Mouse (Mus musculus) ES-E14 (cell line): ENCODE measurements around the gene Cebpzos. TPM values are rescaled to one million over a fixed set of nuclear protein-coding genes. Genes with fewer than 3 reads are reported as not detected.

Source experiments
- DNase-seq: peaks from one replicate; pipeline ENCODE4 v3.0.0-alpha.2; 2013; ENCODE audit warnings: low read depth, low spot score
- H3K27ac ChIP-seq: 2 replicates; pipeline ENCODE4 v1.5.1; 2012; ENCODE audit warnings: low read depth, mild to moderate bottlenecking, low read length, moderate library complexity, mixed read lengths; ENCODE audit not compliant: poor library complexity, insufficient read depth, severe bottlenecking
- H3K36me3 ChIP-seq: 2 replicates; pipeline ENCODE4 v1.6.1; 2012; ENCODE audit warnings: mild to moderate bottlenecking, low read length, moderate library complexity, mixed read lengths; ENCODE audit not compliant: control insufficient read depth, poor library complexity, insufficient read depth, severe bottlenecking
- H3K4me1 ChIP-seq, 2 experiments: fragments of 150-350 bp in 1 of 2; sonication (generic) in 1 of 2; 2 replicates each; pipeline ENCODE4 v1.6.1; 2012; ENCODE audit warnings: low read length in 2 of 2, mild to moderate bottlenecking in 1 of 2, mixed read lengths in 1 of 2; ENCODE audit not compliant: control insufficient read depth in 2 of 2, insufficient read depth in 2 of 2, poor library complexity in 1 of 2
- H3K4me3 ChIP-seq, 2 experiments: fragments of 150-350 bp in 1 of 2; sonication (generic) in 1 of 2; 2 replicates each; pipeline ENCODE4 v1.5.1; 2012; ENCODE audit warnings: low read length in 2 of 2, low read depth in 1 of 2, mild to moderate bottlenecking in 1 of 2, mixed read lengths in 1 of 2; ENCODE audit not compliant: insufficient read depth in 1 of 2, poor library complexity in 1 of 2, severe bottlenecking in 1 of 2
- H3K9ac ChIP-seq: 2 replicates; pipeline ENCODE4 v1.6.1; 2012; ENCODE audit warnings: low read depth, mild to moderate bottlenecking, low read length, mixed read lengths; ENCODE audit not compliant: poor library complexity, insufficient read depth, severe bottlenecking
- H3K9me3 ChIP-seq: fragments of 150-350 bp; sonication (generic); 2 replicates; pipeline ENCODE4 v1.6.1; 2012; ENCODE audit warnings: low read depth, mild to moderate bottlenecking, low read length; ENCODE audit not compliant: control insufficient read depth, insufficient read depth
- CHD2 ChIP-seq: IDR thresholded peaks from 2 replicates; pipeline ENCODE4 v1.6.1; 2014; ENCODE audit warnings: mild to moderate bottlenecking, low read depth, low read length, inconsistent platforms
- HCFC1 ChIP-seq: IDR thresholded peaks from 2 replicates; pipeline ENCODE4 v1.6.1; 2012; ENCODE audit warnings: low read length, inconsistent platforms, borderline replicate concordance; ENCODE audit not compliant: insufficient read depth
- MAFK ChIP-seq: IDR thresholded peaks from 2 replicates; pipeline ENCODE4 v1.6.1; 2014; ENCODE audit warnings: mild to moderate bottlenecking, low read depth, low read length, inconsistent platforms; ENCODE audit not compliant: insufficient read depth
- ZC3H11A ChIP-seq: IDR thresholded peaks from 2 replicates; pipeline ENCODE4 v1.6.1; 2012; ENCODE audit warnings: low read depth, mild to moderate bottlenecking, inconsistent platforms, low read length, borderline replicate concordance
- ZNF384 ChIP-seq: IDR thresholded peaks from 2 replicates; pipeline ENCODE4 v1.6.1; 2012; ENCODE audit warnings: low read depth, low read length, inconsistent platforms
- in situ Hi-C, 2 experiments: fragments of 600-800 bp; cut with MboI; formaldehyde crosslinking; loops; one replicate each; pipeline ENCODE4 v1.15.1; 2025; ENCODE audit warnings: low sequenced_read_pairs in 2 of 2, inconsistent platforms in 1 of 2; ENCODE audit not compliant: unreplicated experiment in 2 of 2
- total RNA-seq: library from RNA; depleted of rRNA; stranded (reverse); fragments of 300-350 nt; gene quantifications from 2 replicates; pipeline ENCODE4 v1.2.3, GENCODE M21; 2012

The Cebpzos gene
- total RNA-seq, 1 experiment: 48.6 TPM

- Histone ChIP-seq H3K9ac (peak overlapping the region; percentile 56), H3K4me1 (peaks cover 0 to 2% of the 10 kb centered on the region in 2 experiments; a peak in 1 of 4 replicates), H3K9me3 (no peaks in the 10 kb centered on the region), H3K4me3 (peak overlapping the region; percentile 92 to 93), H3K27ac (no peak overlapping the region), H3K36me3 (peaks cover 18% of the 10 kb centered on the region)
- in situ Hi-C loops: no loop called here
- DNase-seq: no peak
- TF ChIP-seq MAFK (no peak), CHD2 (no peak), ZC3H11A (no peak), ZNF384 (no peak), HCFC1 (no peak)
Measured at GRCm38 (mm10) chr17:78937229-78937853, 21.0 kb downstream of the Cebpzos start.

GRCm38 (mm10) chr17:78938927-78939326 lies 22.6 kb downstream of the Cebpzos start:
- TF ChIP-seq ZNF384 (no peak), HCFC1 (no peak), CHD2 (no peak), MAFK (no peak), ZC3H11A (no peak)
- in situ Hi-C loops: no loop called here
- no peaks in the 10 kb centered on the region for H3K9me3 ChIP-seq
- H3K4me1 ChIP-seq: peaks cover 0 to 2% of the 10 kb centered on the region in 2 experiments; a peak in 1 of 4 replicates
- H3K36me3 ChIP-seq: peaks cover 10% of the 10 kb centered on the region
- H3K27ac ChIP-seq: no peak overlapping the region
- no peak overlapping the region for H3K9ac ChIP-seq
- no peak overlapping the region for H3K4me3 ChIP-seq
- DNase-seq: no peak

- Histone ChIP-seq H3K27ac (no peak overlapping the region), H3K9me3 (no peaks in the 10 kb centered on the region), H3K4me1 (no peaks in the 10 kb centered on the region), H3K36me3 (peaks cover 2% of the 10 kb centered on the region; the same call in 1 of the 2 replicates), H3K9ac (no peak overlapping the region), H3K4me3 (no peak overlapping the region)
- in situ Hi-C loops: no loop called here
- TF ChIP-seq ZC3H11A (no peak), HCFC1 (no peak), ZNF384 (no peak), MAFK (no peak)
- no peak for DNase-seq
Measured at GRCm38 (mm10) chr17:78942579-78942978, 26.3 kb downstream of the Cebpzos start.

- no peak for DNase-seq
- Histone ChIP-seq H3K4me3 (no peak overlapping the region), H3K9ac (no peak overlapping the region), H3K4me1 (no peaks in the 10 kb centered on the region), H3K9me3 (no peaks in the 10 kb centered on the region), H3K27ac (no peak overlapping the region), H3K36me3 (peaks cover 2% of the 10 kb centered on the region; the same call in 1 of the 2 replicates)
- in situ Hi-C loops: no loop called here
- TF ChIP-seq CHD2 (no peak), HCFC1 (no peak), ZNF384 (no peak), ZC3H11A (no peak), MAFK (no peak)
Measured at GRCm38 (mm10) chr17:78951225-78951624, 34.9 kb downstream of the Cebpzos start.

- no peak for TF ChIP-seq CHD2
- TF ChIP-seq HCFC1: no peak
- no peak for TF ChIP-seq ZC3H11A
- TF ChIP-seq MAFK: no peak
- TF ChIP-seq ZNF384: no peak
- peaks cover 2% of the 10 kb centered on the region; the same call in 1 of the 2 replicates for H3K36me3 ChIP-seq
- no peaks in the 10 kb centered on the region for H3K9me3 ChIP-seq
- no peak for DNase-seq
- no peaks in the 10 kb centered on the region for H3K4me1 ChIP-seq
- H3K27ac ChIP-seq: no peak overlapping the region
- in situ Hi-C loops: no loop called here
- H3K4me3 ChIP-seq: no peak overlapping the region
- H3K9ac ChIP-seq: no peak overlapping the region
Measured at GRCm38 (mm10) chr17:78952070-78952469, 35.8 kb downstream of the Cebpzos start.
